Mouse (Mus musculus) large intestine, adult 2 months (tissue): ENCODE data around the gene Afg1l. TPM values are rescaled to one million over a fixed set of nuclear protein-coding genes. Genes with fewer than 3 reads are reported as not detected.
A peak's percentile ranks its signal among the peaks of the same experiment; 100 is the strongest.

ENCODE experiments used
- DNase-seq: peaks from one replicate; pipeline ENCODE4 v3.0.0-alpha.2; 2012; ENCODE audit warnings: low read depth, low spot score
- WGBS: fragments of 180-500 bp; shearing (Covaris S2); methylation state at CpG from one replicate; pipeline ENCODE4 v1.1.7; 2018; 5-methylcytosine and 5-hydroxymethylcytosine counted together
- polyA plus RNA-seq: library from polyadenylated mRNA; depleted of rRNA; stranded (reverse); fragments of >200 nt; gene quantifications from 2 replicates; pipeline ENCODE4 v1.2.3, GENCODE M21; 2012; rRNA removed

Gene Afg1l
- 6.7 and 7.3 TPM in 2 replicates for polyA plus RNA-seq

DNA sequence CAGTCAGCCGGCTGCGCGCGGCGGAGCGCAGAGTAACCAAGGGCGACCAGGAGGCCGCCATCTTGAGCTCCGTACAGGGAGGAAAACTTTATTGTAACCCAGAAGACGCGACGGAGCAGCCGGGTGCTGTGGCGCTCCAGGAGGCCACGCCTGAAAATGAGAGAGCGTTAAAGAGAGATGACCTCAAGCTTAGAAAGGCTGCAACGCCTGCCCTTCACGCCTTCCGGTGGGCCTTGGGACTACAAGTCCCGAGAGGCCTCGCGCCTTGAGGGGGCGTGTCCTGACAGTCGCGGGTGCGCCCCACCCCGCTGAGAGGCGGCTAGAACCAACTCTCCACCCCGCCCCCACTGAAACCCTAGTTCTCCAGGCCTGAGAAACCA lies at the start of gene Afg1l:
Afg1l (minus strand) TSS at position 225 of the 380 bp plus-strand sequence.
- DNase-seq = peak; percentile 89
- under 1% methylated on average over 29 of the region's 29 CpGs for WGBS

DNA sequence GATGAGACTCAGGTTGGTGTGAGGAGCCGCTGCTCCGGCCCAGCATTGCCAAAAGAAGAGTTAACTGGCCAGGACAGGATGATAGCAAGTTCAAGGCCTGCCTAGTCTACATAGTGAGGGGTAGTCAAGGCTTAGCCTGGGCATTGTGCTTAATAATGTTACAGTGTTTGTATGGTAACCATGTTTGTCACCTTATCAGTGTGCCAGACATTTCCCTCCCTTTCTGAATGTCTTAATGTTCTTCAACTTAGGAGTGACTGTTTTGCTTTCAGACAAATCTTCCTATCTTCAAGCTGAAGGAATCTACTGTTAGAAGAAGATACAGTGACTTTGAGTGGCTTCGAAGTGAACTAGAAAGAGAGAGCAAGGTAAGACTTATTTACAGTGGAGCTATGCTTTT lies 47.3 kb upstream of the Afg1l start:
- DNase-seq = no peak
- 95% methylated on average over 3 of the region's 3 CpGs for WGBS

DNA sequence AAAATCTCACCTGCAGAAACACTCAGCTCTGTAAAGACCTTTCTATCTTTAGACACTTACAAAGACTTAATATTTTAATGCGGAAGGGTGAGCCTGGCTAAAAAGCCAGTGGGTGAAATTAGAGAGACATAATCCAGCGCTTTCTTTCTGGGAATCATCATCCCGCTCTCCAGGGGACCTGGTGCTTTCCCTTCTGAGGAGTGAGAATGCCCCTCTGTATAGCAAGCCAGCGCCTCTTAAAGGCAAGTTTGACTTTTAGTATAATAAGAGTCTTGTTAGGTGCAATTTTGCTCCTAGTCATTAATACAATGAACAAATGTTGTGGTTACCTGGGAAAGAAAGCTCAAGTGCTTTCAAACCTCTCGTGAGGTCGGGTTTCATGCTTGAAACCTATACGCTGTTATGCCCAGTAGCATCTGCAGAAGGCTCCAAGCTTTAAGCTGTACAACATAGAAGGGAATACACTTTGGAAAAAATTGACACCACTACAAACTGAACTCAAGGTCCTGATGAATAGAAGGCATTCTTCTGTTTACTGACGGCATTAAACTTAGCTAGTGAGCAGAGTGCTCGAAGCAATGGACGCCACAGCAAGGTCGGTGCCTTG lies 45.3 kb upstream of the Afg1l start:
- WGBS = 76% methylated on average over 11 of the region's 11 CpGs
- DNase-seq = no peak

DNA sequence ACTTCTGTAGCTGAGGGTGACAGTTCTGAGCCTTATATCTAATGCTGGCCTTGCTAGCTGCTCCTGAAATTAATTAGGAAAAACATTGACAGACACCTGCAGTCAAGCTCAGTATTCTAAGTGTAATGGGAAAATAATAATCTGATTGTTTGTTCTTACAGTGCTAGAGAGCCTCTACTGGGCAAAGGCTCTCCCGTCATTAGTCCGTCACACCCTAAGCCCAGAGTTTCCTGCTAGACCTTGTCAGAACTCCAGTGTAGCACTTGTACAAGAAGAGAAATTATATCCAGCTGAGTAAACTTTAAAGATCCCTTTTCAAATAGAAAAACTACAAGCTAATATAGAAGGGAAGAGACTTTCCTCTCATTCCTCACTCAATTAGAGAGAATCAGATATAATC lies 44.5 kb upstream of the Afg1l start:
- DNase-seq = peak; percentile 19
- 20% methylated on average over 2 of the region's 2 CpGs for WGBS

DNA sequence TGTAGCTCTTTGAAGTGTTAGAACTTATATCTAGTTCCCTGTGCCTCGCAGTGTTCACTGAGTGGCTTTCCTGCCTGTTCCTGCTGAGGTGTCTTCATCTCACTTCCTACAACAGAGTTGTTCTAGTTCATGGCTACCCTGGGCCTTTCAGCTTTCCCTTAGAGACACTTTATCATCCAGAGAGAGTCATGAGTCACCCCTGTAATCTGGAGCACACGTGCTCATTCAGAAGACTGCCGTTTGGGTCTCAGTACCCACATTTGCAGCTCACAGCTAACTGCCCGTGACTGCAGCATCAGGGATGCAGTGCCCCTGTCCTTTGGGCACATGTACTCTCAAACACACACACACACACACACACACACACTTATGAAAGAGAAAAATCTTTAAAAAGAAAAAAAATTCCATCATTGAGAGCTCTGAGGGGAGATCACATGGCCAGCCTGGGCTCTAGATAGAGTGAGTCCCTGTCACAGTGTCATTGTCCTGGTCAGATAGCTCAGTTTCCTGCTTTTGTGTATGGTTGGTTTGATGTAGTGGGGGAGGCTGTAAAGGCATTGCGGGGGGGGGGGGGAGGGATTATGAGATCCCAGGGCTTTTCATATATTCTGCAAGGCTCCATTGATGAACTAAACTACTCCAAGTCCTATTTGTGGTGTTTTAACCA lies 43.1 kb upstream of the Afg1l start:
- DNase-seq = no peak

DNA sequence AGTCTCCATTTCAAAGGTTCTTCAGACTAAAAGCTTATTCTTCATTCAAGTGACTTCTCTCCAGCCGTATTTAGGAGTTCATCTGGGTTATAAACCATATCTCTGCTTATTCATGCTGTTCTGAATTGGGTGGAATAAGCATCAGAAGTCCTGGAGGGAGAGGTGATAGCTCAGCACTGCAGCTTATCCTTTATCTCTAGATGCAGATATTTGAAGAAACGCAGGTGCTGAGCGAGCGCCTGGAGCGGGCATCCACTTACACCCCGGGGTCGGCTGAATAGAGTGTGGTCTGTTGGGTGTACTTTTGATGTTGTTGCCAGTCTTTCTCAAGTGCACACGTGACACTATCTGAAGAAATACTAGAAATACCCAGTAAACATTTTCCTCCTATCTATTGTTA lies 40.0 kb upstream of the Afg1l start:
- WGBS = 79% methylated on average over 8 of the region's 8 CpGs
- no peak for DNase-seq

More for the DNA sequence above, 43.1 kb upstream of the Afg1l start:
- 61% methylated on average over 5 of the region's 5 CpGs for WGBS

DNA sequence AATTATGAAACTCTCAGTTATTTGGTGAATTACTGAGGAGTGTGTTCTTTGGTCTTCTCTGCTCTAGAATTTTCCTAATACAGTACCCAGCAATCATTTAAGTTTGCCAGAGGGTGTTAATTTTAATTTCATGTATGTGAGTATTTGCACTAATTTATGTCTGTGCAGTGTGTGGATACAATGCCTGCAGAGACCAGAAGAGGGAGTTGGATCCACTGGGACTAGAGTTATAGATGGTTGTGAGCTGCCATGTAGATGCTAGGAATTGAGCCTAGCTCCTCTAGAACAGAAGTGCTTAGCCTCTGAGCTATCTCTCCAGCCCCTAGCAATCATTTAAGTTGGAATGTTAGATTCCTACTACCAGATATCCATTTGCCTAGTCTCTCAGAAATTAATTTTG lies 35.8 kb upstream of the Afg1l start:
- DNase-seq = no peak

DNA sequence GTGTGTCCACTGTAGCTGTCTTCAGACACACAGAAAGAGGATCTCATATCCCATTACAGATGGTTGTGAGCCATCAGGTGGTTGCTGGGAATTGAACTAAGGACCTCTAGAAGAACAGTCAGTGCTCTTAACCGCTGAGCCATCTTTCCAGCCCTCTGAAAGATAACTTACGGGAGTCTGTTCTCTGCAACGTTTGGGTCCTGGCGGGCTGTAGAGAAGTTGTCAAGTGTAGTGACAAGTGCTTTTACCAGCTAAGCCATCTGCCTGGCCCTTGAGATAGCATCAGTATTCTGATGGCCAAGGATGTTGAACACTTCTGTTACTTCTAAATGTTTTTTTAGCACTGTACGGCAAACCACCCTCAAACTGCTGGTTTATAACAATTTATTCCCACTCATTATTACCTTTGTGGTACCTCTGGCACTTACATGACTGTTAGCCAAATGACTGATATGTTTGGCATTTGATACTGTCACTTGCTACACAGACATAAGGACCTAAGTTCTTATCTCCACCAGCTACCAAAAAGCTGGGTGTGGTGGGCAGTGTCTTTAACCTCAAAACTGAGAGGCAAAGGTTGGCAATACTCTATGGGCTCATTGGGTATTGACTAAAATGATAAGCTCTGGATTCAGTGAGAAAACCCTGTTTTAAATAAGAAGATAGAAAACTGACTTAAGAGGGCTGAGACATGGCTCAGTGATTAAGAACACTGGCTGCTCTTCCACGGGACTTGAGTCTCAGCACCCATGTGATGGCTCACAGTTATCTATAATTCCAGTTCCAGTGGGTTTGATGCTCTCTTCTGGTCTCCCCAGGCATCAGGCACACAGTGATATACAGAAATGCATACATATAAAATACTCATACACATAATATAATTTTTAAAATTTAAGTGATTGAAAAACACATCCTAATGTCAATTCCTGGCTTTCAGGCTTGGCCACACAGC lies 33.1 kb upstream of the Afg1l start:
- DNase-seq = no peak

DNA sequence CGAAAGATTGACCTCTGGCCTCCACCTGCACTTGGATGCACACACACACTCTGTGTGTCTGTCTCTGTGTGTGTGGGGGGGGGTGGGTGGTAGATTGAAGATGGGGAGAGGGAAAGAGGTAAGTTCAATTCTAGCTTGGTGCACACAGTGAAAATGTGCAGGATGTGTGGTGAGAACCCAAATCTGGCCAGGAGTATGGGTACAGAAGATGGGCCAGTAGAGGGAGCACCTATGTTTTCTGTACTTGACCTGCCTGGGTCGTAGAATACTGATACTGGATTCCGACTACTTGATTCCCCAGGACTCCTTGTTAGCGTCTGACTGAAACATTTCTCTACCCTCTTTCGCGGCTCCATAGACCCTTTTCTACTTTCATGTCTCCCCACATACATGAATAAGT lies 31.8 kb upstream of the Afg1l start:
- no peak for DNase-seq
- WGBS = 82% methylated on average over 6 of the region's 6 CpGs

More for the DNA sequence above, 33.1 kb upstream of the Afg1l start:
- WGBS = 93% methylated on average over 6 of the region's 6 CpGs

DNA sequence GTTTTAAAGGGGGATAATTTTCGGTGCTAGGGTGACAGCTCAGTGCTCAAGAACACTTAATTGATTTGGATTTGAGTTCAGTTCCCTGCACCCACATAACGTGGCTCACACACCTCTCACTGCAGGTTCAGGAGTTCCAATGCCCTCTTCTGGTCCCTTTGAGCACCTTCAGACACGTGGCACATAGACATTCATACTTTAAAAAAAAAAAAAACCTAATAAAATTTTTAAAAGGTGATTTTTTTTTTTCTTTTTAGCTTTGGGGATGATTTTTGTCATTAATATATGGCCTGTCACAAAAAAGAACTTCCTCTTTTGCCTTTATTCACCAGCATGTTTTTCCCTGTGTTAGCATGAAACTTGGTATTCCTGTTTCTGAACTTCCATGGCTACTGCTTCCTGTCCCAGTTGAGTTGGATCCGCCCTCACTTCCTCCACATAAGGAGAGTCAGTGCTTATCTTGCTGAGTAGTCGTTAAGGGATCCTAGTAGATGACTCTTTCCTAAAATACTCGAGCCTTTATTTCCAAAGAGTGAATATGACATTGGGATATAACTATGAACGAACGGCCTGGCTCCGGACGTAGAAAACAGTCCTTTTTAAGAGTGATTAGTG lies 25.8 kb upstream of the Afg1l start:
- WGBS = 79% methylated on average over 10 of the region's 10 CpGs

DNA sequence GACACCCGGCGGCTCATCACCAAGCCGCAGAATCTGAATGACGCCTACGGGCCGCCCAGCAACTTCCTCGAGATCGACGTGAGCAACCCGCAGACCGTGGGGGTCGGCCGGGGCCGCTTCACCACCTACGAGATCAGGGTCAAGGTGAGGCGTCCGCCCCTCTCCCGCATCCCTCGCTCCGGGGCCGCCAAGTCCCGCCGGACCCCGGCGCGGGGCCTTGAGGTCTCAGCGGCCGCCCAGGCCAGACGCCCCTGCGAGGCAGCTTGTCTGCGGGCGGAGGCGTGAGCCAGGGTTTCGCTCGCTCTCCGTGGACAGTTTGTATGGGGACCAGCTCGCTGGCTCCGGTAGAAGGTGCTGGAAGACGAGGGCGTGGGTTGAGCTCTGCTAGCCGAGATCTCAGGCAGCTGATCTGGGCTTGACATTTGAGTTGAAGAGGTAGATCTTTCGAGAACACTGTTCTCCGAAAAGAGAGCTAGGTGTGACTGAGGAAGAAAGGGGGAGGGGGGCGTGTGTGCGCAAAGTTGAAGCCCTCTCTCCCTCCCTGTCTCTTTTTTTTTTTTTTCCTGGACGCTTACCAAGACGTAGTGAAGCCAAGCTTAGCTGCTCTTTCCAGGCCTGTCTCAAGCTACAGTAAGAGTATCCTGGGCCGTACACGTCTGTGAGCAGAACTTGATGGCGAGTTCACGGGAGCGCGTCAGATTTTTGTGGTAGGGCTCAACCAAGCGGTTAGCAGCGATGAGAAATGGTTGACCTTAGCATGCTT lies 24.2 kb upstream of the Afg1l start:
- WGBS = under 1% methylated on average over 55 of the region's 55 CpGs
- DNase-seq = peak; percentile 31

More for the DNA sequence above, 25.8 kb upstream of the Afg1l start:
- DNase-seq = no peak

DNA sequence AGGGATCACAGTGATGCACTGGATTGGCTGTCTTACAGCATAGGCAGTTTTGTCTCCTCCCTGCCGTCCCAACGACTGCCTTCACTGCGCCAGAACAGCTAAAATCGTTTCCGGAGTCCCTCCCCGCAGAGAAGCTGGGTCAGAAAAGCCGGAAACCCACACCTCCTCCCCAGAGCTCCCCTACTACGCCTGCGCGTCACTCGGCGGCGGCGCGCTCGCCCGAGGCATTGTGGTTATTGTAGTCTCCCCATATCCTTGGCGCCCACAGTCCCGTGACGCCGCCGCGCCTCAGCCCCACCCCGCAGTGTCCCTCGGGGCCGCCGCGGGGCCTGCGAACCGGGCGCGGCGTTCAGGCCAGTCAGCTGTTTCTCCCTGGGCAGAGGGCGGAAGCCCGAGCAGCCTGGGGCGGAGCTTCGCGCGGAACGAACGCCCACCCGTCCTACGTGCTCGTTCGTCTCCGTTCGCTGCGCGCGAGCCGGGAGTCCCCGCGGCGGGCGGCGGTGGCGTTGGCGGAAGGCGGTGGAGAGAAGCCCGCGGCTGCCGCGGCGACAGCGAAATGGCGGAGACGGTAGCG lies 23.5 kb upstream of the Afg1l start, which contains the start of gene Snx3:
Snx3 (plus strand) TSS at position 256 of the 574 bp plus-strand sequence.
- WGBS = 1% methylated on average over 68 of the region's 68 CpGs
- peak; percentile 89 for DNase-seq

DNA sequence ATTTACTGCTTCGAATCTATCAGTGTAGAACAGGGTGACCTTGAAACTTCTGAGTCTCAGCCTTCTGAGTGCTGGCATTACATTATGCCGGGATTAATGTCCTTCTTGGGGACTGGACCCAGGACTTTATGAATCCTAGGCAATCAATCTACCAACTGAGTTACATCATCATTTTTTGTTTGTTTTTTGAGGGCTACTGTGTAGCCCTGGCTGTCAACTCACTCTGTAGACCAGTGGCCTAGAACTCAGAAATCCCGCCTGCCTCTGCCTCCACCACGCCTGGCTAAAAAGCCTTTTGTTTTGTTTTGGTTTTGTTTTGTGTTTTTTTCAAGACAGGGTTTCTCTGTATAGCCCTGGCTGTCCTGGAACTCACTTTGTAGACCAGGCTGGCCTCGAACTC lies 22.8 kb upstream of the Afg1l start:
- 70% methylated on average over 5 of the region's 5 CpGs for WGBS
- DNase-seq = no peak

DNA sequence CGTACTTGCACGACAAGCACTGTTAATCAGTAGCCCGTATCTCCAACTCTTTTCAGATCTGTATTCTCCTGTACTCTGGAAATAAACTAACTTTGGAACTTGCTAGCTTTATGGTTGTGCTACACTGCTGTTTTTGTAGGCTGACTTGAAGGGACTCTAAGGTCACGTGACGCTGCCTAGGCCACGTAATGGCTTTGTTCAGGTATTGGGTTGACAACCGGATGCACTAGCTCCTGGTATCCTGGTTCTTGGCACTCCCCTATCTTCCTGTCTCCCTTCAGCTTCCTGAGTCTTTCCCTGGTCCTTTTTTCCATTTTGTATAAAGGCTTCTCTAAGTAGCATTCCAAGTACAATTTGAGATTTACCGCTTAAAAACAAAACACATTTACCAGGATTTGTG lies 22.2 kb upstream of the Afg1l start:
- DNase-seq = no peak
- WGBS = 94% methylated on average over 8 of the region's 8 CpGs

DNA sequence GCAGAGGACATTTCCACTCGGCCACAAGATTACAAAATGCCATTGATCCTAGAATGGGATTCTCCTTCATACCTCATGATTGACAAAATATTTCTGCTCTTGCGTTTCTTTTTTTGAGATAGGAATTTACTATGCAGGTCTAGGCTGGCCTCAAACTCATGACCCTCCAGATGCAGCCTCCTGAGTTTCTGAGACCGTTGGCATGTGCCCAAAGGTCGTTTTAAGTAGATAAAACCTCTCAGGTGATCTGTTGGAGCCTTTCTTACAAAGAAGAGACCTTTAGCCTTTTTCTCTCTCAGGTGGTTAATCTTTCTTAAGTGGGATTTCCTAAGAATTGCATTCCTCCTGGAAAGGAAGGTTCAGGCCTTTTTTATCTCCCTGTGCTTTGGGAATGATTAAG lies 14.6 kb upstream of the Afg1l start:
- 45% methylated on average over 4 of the region's 4 CpGs for WGBS
- no peak for DNase-seq

DNA sequence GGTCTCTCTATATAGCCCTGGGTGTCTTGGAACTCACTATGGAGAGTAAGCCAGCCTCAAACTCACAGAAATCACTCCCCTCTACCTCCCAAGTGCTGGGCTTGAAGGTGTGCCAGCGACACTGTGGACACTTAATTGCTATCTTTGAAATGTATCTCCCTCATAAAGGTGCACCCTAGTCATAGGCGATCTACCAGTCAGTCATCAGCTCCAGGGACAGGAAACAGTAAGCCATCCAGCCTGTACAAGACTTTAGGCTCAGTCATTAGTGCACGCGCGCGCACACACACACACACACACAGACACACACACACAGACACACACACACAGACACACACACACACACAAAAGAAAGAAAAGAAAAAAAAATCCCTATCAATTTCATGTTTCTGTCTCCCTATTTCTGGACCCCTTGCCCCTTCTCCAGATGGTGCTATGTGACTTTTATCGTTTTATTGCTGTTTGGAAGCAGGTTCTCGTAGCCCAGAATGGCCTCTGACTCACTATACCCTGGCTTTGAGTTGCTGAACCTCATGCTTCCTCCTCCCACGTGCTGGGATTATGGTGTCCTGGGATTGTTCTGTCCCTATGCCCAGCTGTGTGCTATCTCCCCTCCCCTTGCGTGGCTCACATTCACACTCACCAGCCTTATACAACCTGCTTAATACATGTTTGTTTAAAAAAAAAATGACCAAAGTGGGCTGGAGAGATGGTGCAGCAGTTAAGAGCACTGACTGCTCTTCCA lies 13.8 kb upstream of the Afg1l start:
- no peak for DNase-seq
- 26% methylated on average over 10 of the region's 10 CpGs for WGBS

DNA sequence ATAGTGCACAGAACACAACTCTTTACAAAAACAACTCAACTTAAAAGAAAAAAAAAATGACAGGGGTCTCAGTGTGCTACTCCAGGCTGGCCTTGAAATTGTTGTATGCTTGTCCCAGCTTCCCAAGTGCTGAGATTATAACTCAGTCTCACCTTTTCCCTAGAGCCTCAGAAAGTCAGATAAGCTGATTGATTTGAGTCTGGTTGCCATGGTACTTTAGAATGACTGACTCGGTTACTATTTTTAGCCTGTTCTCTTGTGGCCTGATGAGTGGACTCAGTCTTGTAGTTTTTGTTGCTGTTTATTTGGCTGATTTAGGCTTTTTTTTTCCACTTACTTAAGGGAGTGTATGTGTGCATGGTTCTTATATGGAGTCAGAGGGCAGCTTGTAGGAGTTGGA lies 12.8 kb upstream of the Afg1l start:
- DNase-seq = no peak
- 21% methylated on average over 1 of the region's 1 CpGs for WGBS

DNA sequence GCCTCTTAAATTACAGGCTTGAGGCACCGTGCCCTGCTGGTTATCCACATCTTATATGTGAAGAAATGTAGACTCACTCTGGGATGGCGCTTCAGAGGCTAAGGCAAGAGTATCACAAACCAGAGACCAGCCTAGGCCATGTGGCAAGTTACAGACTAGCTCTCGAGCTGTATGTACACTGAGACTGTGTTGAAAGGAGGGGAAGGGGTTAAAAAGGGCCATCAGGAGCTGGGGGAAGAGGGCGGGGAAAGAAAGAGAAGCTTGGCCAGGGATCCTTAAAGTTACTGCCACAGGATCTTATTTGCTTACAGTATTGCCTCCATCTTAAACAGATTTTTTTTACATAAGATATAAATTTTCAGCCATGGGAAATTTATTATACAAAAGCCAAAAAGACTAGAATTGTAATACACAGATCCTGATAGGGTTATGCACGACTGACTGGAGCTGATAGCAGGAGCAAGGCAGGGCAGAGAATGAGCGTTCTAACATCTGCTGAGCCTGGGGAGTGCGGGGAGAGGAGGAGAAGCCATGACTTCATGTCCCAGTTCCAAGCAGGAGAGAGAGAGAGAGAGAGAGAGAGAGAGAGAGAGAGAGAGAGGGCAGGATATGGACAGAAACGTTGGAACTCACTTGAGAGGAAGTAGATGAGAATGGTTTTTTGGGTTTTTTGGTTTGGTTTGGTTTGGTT lies 10.4 kb upstream of the Afg1l start:
- no peak for DNase-seq
- 57% methylated on average over 8 of the region's 8 CpGs for WGBS
